ENCODE assay signal across 25 mouse cellular contexts in the genomic region with DNA sequence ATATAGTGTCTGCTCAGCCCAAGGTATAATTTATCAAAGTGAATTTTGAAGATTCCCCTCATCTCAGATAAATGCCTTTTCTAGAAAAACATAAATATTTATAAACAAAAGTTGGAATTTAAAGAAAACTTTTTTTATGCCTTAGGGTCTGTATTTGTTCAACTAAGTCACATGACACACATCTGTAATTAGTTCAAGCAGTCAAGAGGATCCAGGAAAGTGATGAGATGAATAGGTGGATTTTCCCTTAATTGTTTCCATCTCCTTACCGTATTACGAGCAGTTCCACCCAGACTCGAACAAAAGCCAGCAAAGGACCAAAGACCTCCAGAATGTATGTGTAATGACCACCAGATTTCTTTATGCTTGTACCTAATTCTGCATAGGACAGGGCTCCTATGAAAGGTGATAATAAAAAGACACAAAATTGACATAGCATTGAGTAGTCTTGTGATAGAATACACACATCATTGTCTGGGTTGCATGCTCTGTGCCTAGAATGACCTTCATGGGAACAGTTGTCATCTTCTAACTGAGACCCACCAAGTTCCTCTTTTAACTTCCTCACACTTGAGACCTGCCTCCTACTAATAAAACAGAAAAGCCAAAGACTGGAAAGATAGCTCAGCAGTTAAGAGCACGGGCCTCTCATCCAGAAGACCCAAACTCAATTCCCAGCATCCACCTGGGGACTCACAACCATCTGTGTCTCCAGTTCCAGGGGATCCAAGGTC. TPM values are rescaled to one million over a fixed set of nuclear protein-coding genes. Genes with fewer than 3 reads are reported as not detected.
DNase-seq lines count a peak whose midpoint lies in the region; ATAC-seq and TF ChIP-seq lines count a peak whose summit lies in the region.
"Had no signal": no experiment of that assay in that cellular context is flagged by ENCODE, and none has a peak within 500 bp of the region (broad histone marks: within the 10 kb centered on the region; RNA-seq: fewer than 3 reads in every experiment).

No protein-coding gene starts in this region.

- H3K4me1 ChIP-seq in bone marrow macrophage, adult 2 months (ENCODE audit: control insufficient read depth, insufficient read depth, low read length), result peaks cover 30% of the 10 kb centered on the region
- H3K4me1 ChIP-seq in limb, embryonic 10.5 days, result peaks cover 69% of the 10 kb centered on the region
- no peaks in the 10 kb centered on the region for H3K4me1 ChIP-seq in heart, embryonic 11.5 days (ENCODE audit: control insufficient read depth, insufficient read depth, low read length)
- H3K4me1 ChIP-seq: liver, embryonic 12.5 days had no signal

- no peaks in the 10 kb centered on the region for H3K9me3 ChIP-seq in limb, embryonic 10.5 days (replicated peaks)
- H3K9me3 ChIP-seq in heart, embryonic 11.5 days (replicated peaks; ENCODE audit: control insufficient read depth, low read length), result no peaks in the 10 kb centered on the region
- H3K9me3 ChIP-seq: embryonic facial prominence, embryonic 13.5 days; heart, embryonic 15.5 days; liver, embryonic 12.5 days had no signal

- no peak overlapping the region for H3K9ac ChIP-seq in heart, embryonic 11.5 days (ENCODE audit: low read depth, low read length)
- H3K9ac ChIP-seq: embryonic facial prominence, embryonic 13.5 days; forebrain, postnatal 0 days; heart, embryonic 15.5 days; liver, embryonic 12.5 days; lung, embryonic 14.5 days had no signal

- no peak for TF ChIP-seq POLR2A in bone marrow macrophage, adult 2 months (IDR thresholded peaks at IDR 0.05; ENCODE audit: borderline replicate concordance, low read depth, low read length)

- 34% methylated on average over 4 of the region's 4 CpGs for WGBS in limb, embryonic 10.5 days
- 73% methylated on average over 4 of the region's 4 CpGs for WGBS in heart, embryonic 11.5 days (ENCODE audit: insufficient replicate concordance)

- no peak for ATAC-seq in heart, embryonic 11.5 days (replicated peaks; ENCODE audit: insufficient number of reproducible peaks, low FRiP score, low TSS enrichment)
- ATAC-seq: activated CD4-positive, CD25-positive, alpha-beta regulatory T cell, adult 4 months; liver, embryonic 12.5 days had no signal

- H3K4me3 ChIP-seq in bone marrow macrophage, adult 2 months (ENCODE audit: insufficient read depth, low read length), result no peak overlapping the region
- H3K4me3 ChIP-seq in limb, embryonic 10.5 days, result no peak overlapping the region
- no peak overlapping the region for H3K4me3 ChIP-seq in heart, embryonic 11.5 days (ENCODE audit: low read depth, low read length)
- H3K4me3 ChIP-seq: embryonic facial prominence, embryonic 13.5 days; heart, embryonic 15.5 days; liver, embryonic 12.5 days had no signal

- peak; percentile 19 for DNase-seq in thymus, postnatal 4 days
- no peak for DNase-seq in thymus, postnatal 0 days (ENCODE audit: low spot score)
- DNase-seq in limb, embryonic 10.5 days (ENCODE audit: low spot score), result no peak
- peak; percentile 15 for DNase-seq in splenic B cell, adult 2 months (ENCODE audit: low read depth, low spot score)
- DNase-seq in testis, postnatal 10 days (ENCODE audit: low spot score), result no peak
- no peak for DNase-seq in urinary bladder, postnatal 36 days (ENCODE audit: low spot score in 2 of 2)
- DNase-seq: adrenal gland, postnatal 14 days; cerebellum, adult 9-10 months; heart, adult 18-20 months; kidney, adult 9 months; kidney, postnatal 4 days; layer of hippocampus, postnatal 36 days; left cerebral cortex, postnatal 4 days; retina, postnatal 1 day; thymus, adult 2 months had no signal

- no peaks in the 10 kb centered on the region for H3K36me3 ChIP-seq in limb, embryonic 10.5 days
- no peaks in the 10 kb centered on the region for H3K36me3 ChIP-seq in splenic B cell, adult 2 months (ENCODE audit: control insufficient read depth, insufficient read depth, low read length, poor library complexity, severe bottlenecking)
- H3K36me3 ChIP-seq in heart, embryonic 11.5 days (ENCODE audit: control insufficient read depth, insufficient read depth, low read length), result no peaks in the 10 kb centered on the region
- H3K36me3 ChIP-seq: embryonic facial prominence, embryonic 13.5 days; heart, embryonic 15.5 days; liver, embryonic 12.5 days had no signal

- H3K27ac ChIP-seq in bone marrow macrophage, adult 2 months (ENCODE audit: insufficient read depth, low read depth, low read length), result peak overlapping the region; percentile 61
- H3K27ac ChIP-seq in limb, embryonic 10.5 days, result peak overlapping the region; percentile 72
- H3K27ac ChIP-seq in heart, embryonic 11.5 days (ENCODE audit: low read depth, low read length), result no peak overlapping the region
- H3K27ac ChIP-seq: embryonic facial prominence, embryonic 13.5 days; heart, embryonic 15.5 days; liver, embryonic 12.5 days had no signal

- no peak for TF ChIP-seq CTCF in bone marrow macrophage, adult 2 months (IDR thresholded peaks at IDR 0.05; ENCODE audit: low read depth, low read length)

- H3K27me3 ChIP-seq in limb, embryonic 10.5 days (ENCODE audit: low read depth, poor library complexity, severe bottlenecking), result no peaks in the 10 kb centered on the region
- H3K27me3 ChIP-seq in splenic B cell, adult 2 months (ENCODE audit: control insufficient read depth, insufficient read depth, low read length, poor library complexity, severe bottlenecking), result no peaks in the 10 kb centered on the region
- H3K27me3 ChIP-seq in heart, embryonic 11.5 days (ENCODE audit: control insufficient read depth, insufficient read depth, low read length), result no peaks in the 10 kb centered on the region
- H3K27me3 ChIP-seq: CH12.LX; embryonic facial prominence, embryonic 13.5 days; heart, embryonic 15.5 days; liver, embryonic 12.5 days had no signal

- H3K4me2 ChIP-seq in heart, embryonic 11.5 days, result no peak overlapping the region
- H3K4me2 ChIP-seq: embryonic facial prominence, embryonic 13.5 days; heart, embryonic 15.5 days; liver, embryonic 12.5 days; lung, embryonic 14.5 days; midbrain, embryonic 11.5 days had no signal

RNA-seq across cellular contexts. Expression of gene Slc7a11, which starts 4.7 kb away (rescaled TPM):
- polyA plus RNA-seq in thymus, postnatal 0 days (2015; fragmentation: Nextera tagmentation; extraction: Ambion mirVana), result 9.9 and 14.1 TPM in 2 replicates
- 0.60 and 1.4 TPM in 2 replicates for polyA plus RNA-seq in bone marrow macrophage, adult 2 months (2012; ENCODE audit: insufficient read depth, insufficient read length, missing spikeins)
- 1.8 and 3.6 TPM in 2 replicates for polyA plus RNA-seq in limb, embryonic 10.5 days (2016; fragmentation: Nextera tagmentation; extraction: Ambion mirVana)
- 0.06 and 0.07 TPM in 2 replicates for polyA plus RNA-seq in heart, embryonic 11.5 days (2014; fragmentation: Nextera tagmentation; extraction: Ambion mirVana)

Comparison
In these comparisons a context has a peak if more than half of its experiments do, and no peak if none do; other contexts are left out.
1. DNase-seq: peak in thymus, postnatal 4 days (single experiment) and splenic B cell, adult 2 months (single experiment); none in thymus, postnatal 0 days (single experiment), limb, embryonic 10.5 days (single experiment), testis, postnatal 10 days (single experiment) and urinary bladder, postnatal 36 days (0 of 2).